Mouse (Mus musculus) lung, postnatal 25 days (tissue): ENCODE data around the gene Gba2.

Experiments
- DNase-seq: peaks from one replicate; pipeline ENCODE4 v3.0.0; 2022; ENCODE audit warnings: low spot score

The Gba2 gene

DNA sequence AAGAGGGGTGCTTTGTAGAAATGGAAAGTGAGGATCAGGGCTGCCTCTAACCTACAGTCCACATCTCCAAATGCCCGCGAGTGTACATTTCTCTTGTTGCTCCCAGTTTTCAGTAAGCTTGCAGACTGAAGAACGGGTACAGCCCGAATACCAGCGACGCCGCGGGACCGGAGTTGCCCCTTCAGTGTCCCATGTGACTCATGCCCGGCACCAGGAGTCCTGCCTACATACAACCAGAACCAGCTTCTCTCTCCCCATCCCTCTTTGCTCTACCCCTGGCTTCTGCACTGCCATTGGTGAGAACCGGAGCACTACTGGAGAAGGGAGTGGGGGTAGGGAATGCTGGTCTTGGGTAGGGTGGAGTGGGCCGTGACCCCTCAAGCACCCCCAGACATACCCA, 2.7 kb upstream of the Gba2 start:
- no peak for DNase-seq

GRCm38 (mm10) chr4:43580721-43581120, 2.0 kb upstream of the Gba2 start:
- DNase-seq: no peak

DNA sequence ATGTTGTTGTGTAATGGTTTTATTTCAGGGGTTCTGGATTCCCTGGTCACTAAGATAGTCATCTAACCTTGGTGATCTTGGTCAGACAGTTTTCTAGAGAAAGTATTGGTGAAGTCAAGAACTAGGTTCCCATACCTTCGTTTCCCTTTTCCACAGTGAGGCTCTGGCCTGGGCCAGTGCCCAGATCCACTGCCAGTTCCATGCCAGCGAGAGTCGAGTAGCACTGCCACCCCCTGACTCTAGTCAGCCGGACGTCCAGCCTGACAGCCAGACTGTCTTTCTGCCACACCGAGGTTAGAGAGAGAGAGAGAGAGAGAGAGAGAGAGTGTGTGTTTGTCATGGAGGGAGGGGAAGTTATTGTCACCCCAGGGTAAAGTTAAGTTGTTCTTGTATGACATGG, 1.1 kb upstream of the Gba2 start:
- DNase-seq: no peak

GRCm38 (mm10) chr4:43579256-43579655, 583 bp upstream of the Gba2 start:
- no peak for DNase-seq

- no peak for DNase-seq
Observed at GRCm38 (mm10) chr4:43577237-43577881, 1.3 kb downstream of the Gba2 start.

- DNase-seq: no peak
Observed at GRCm38 (mm10) chr4:43575356-43575755, 3.3 kb downstream of the Gba2 start.

GRCm38 (mm10) chr4:43573561-43573960, 5.1 kb downstream of the Gba2 start:
- no peak for DNase-seq

GRCm38 (mm10) chr4:43571395-43572045, 7.2 kb downstream of the Gba2 start:
- DNase-seq: no peak

- no peak for DNase-seq
Observed at GRCm38 (mm10) chr4:43567140-43567539, 11.5 kb downstream of the Gba2 start.

DNA sequence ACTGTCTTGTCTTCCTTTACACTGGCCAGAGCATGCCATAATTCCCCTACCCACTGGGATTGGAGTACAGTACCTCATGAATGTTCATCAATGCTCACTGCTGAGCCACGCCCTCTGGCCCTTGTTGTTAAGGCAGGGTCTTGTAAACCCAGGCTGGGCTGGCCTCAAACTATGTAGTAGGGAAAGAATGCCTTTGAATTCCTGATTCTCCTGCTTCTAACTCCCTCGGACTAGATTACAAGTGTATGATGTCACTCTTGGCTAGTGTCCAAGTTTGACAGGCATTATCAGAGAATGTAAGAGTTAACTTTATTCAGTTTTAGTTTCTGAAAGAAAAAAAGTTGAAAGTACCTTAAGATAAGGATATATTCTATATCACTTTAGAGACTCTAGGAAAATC, 14.4 kb downstream of the Gba2 start:
- no peak for DNase-seq

DNA sequence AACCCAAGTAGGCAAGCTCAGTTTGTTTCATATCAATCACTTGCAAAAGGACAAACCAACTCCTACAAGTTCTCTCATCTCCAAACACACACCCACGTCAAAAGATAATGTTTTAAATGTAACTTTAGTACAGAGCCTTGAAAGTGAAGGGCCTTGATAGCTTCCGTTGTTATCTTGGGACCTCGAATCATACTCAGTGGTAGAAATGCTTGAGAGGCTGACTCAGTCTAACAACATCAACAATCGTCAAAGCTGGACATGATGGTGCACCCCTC, 15.1 kb downstream of the Gba2 start:
- no peak for DNase-seq

- DNase-seq: no peak
Observed at GRCm38 (mm10) chr4:43562769-43563600, 15.7 kb downstream of the Gba2 start.

DNA sequence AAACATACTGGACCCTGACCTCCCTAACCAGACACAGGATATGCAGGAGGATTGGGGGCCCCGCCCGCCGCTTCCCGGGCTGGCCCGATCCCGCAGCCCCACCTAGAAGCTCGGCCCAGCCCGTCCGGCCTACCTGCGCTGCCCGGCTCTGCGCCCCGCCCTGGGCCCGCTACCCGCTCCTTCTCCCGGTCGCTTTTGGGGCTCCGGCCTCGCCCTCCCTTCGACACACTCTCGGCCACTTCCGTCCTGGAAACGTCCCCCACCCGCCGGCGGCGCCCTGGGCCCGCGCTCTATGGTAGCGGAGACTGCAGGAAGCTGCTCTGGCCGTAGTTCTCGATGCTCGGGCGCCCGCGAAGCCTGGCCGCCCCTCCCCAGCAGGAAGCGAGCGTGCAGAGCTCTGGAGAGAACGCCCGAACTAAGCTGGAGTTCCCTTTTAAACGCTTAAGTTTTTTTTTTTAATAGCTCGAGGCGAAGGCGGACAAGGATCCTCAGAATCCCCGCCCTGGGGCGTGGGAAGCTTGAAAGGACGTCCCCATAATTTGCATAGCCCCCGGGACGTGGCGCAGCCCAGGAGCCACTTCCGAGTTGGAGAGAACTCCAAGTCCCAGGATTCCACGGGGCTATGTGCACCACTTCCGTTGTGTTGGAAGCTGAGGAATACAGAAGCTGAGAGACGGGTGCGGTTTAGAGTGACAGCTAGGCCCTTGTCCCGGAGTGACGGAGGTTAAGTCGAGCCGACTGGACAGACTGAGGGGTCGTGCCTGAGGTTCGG, 16.5 kb downstream of the Gba2 start, which contains the start of the genes Creb3 and Tln1:
Creb3 (plus strand) TSS at position 336 of the 772 bp plus-strand sequence.
Tln1 (minus strand) TSS at position 695 of the 772 bp plus-strand sequence.
- DNase-seq: peak; percentile 98

GRCm38 (mm10) chr4:43561436-43561996, 17.2 kb downstream of the Gba2 start:
- DNase-seq: no peak

- no peak for DNase-seq
Observed at GRCm38 (mm10) chr4:43560976-43561375, 17.7 kb downstream of the Gba2 start.

DNA sequence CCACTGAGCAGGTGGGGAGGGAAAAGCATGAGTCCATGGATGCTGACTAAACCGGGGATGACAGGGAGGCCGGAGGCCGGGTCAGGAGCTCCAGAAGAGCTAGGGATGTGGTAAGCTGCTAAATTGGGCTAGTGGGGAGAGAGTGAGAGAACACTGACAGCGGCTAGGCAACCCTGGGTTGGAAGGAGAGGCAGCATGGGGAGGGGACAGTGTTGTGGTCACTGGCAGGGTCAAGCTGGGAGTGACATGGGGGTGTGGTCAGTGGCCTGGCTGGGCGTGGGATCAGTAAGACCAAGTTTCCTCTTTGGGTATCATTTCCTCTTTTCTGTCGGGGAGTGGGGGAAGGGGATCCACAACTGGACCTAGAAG, 18.4 kb downstream of the Gba2 start:
- DNase-seq: peak; percentile 78

GRCm38 (mm10) chr4:43559519-43560242, 19.0 kb downstream of the Gba2 start:
- no peak for DNase-seq

GRCm38 (mm10) chr4:43558631-43559356, 19.9 kb downstream of the Gba2 start:
- DNase-seq: peak; percentile 82

- DNase-seq: peak; percentile 72
Observed at GRCm38 (mm10) chr4:43558028-43558630, 20.5 kb downstream of the Gba2 start.

DNA sequence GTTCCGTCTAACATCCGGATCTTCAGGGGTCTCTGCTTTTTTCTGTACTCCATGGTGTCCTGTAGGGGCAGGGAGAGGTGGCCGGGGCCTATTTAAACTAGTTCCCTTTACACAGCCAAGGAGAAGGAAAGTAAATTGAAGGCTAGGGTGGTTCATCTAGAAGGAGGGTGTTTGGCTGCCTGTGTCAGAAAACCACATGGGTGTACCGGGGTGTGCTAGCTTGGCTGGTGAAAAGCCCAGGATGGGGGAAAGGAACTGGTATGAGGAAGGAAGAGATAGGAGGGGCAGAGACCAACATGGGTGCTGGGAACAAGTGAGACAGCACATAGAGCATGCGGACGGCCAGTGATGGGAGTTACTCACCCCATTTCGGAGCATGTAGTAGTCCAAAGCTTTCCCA, 22.7 kb downstream of the Gba2 start:
- no peak for DNase-seq
